Mouse (Mus musculus): ENCODE measurements around the gene Astl. TPM values are rescaled to one million over a fixed set of nuclear protein-coding genes. Genes with fewer than 3 reads are reported as not detected.

Gene Astl
- total RNA-seq, 2 experiments from 2014 or later = not detected

GRCm38 (mm10) chr2:127390352-127390751, 51.9 kb downstream of the Astl start:
- intact Hi-C loops (cut with DNase I) = no loop called here

GRCm38 (mm10) chr2:127390846-127391245, 52.4 kb downstream of the Astl start:
- intact Hi-C loops (cut with DNase I) = no loop called here

More at GRCm38 (mm10) chr2:127390352-127390751, 51.9 kb downstream of the Astl start:
- DNase-seq (ENCODE audit: low spot score in 2 of 2) = no peak

GRCm38 (mm10) chr2:127391323-127391722, 52.9 kb downstream of the Astl start:
- intact Hi-C loops (cut with DNase I) = no loop called here
- DNase-seq (ENCODE audit: low spot score in 2 of 2) = no peak

More at GRCm38 (mm10) chr2:127390846-127391245, 52.4 kb downstream of the Astl start:
- no peak for DNase-seq (ENCODE audit: low spot score in 2 of 2)

GRCm38 (mm10) chr2:127394606-127395161, 56.2 kb downstream of the Astl start:
- DNase-seq (ENCODE audit: low spot score in 2 of 2) = no peak
- intact Hi-C loops (cut with DNase I) = loop anchor here (5.0 kb wide), 1 partner anchor 32 kb away; the partner anchor contains the start of gene Adra2b

GRCm38 (mm10) chr2:127398738-127399137, 60.3 kb downstream of the Astl start:
- intact Hi-C loops (cut with DNase I) = loop anchor here (5.0 kb wide), 1 partner anchor 36 kb away; the partner anchor contains the start of gene Adra2b
- DNase-seq (ENCODE audit: low spot score in 2 of 2) = no peak

Other genes with a start within 250 kb of the Astl start
- gene Ncaph, start 204.7 kb upstream of the Astl start, total RNA-seq (2021) = 1 to 10 TPM; 1.8 to 2.8 TPM
- 1 to 10 TPM; 2.9 TPM for gene Itpripl1, start 195.2 kb upstream of the Astl start, total RNA-seq (2021)
- gene 1810024B03Rik, start 130.4 kb upstream of the Astl start, total RNA-seq (2021) = under 1 TPM; 0.53 to 0.87 TPM
- gene Snrnp200, start 130.3 kb upstream of the Astl start, total RNA-seq (2021) = 10 to 100 TPM; 76.7 to 78.3 TPM
- 10 to 100 TPM; 78.5 to 90.5 TPM for gene Ciao1, start 90.8 kb upstream of the Astl start, total RNA-seq (2021)
- 10 to 100 TPM; 83.9 to 85.8 TPM for gene Tmem127, start 90.7 kb upstream of the Astl start, total RNA-seq (2021)
- 100 to 1,000 TPM; 108 to 119 TPM for gene Stard7, start 68.4 kb upstream of the Astl start, total RNA-seq (2021)
- 1 to 10 TPM; 2.3 to 2.8 TPM for gene Dusp2, start 2.5 kb upstream of the Astl start, total RNA-seq (2021)
- 1 to 10 TPM in 1 of 2 experiments, under 1 TPM in 1; 0.39 to 1.1 TPM for gene Adra2b, start 24.6 kb downstream of the Astl start, total RNA-seq (2021)
- gene Gpat2, start 86.6 kb downstream of the Astl start, total RNA-seq (2021) = under 1 TPM in 1 of 2 experiments, not detected in 1; 0.48 TPM
- 10 to 100 TPM; 18.1 TPM for gene Fahd2a, start 105.9 kb downstream of the Astl start, total RNA-seq (2021)
- 100 to 1,000 TPM; 120 to 123 TPM for gene Kcnip3, start 183.5 kb downstream of the Astl start, total RNA-seq (2021)
- under 1 TPM; 0.18 to 0.21 TPM for gene Prom2, start 202.8 kb downstream of the Astl start, total RNA-seq (2021)
- gene Zfp661, start 248.5 kb downstream of the Astl start, total RNA-seq (2021) = 1 to 10 TPM; 7.1 to 7.9 TPM
- gene Mrps5, start 248.6 kb downstream of the Astl start, total RNA-seq (2021) = 10 to 100 TPM; 87.7 to 89.0 TPM